Mouse (Mus musculus) ES-E14 (cell line): ENCODE data around the gene Dtnb. TPM values are rescaled to one million over a fixed set of nuclear protein-coding genes. Genes with fewer than 3 reads are reported as not detected.

Source experiments
- DNase-seq: peaks from one replicate; pipeline ENCODE4 v3.0.0-alpha.2; 2013; ENCODE audit warnings: low read depth, low spot score
- H3K27ac ChIP-seq: 2 replicates; pipeline ENCODE4 v1.5.1; 2012; ENCODE audit warnings: low read depth, mild to moderate bottlenecking, low read length, moderate library complexity, mixed read lengths; ENCODE audit not compliant: poor library complexity, insufficient read depth, severe bottlenecking
- H3K36me3 ChIP-seq: 2 replicates; pipeline ENCODE4 v1.6.1; 2012; ENCODE audit warnings: mild to moderate bottlenecking, low read length, moderate library complexity, mixed read lengths; ENCODE audit not compliant: control insufficient read depth, poor library complexity, insufficient read depth, severe bottlenecking
- H3K4me1 ChIP-seq, 2 experiments: fragments of 150-350 bp in 1 of 2; sonication (generic) in 1 of 2; 2 replicates each; pipeline ENCODE4 v1.6.1; 2012; ENCODE audit warnings: low read length in 2 of 2, mild to moderate bottlenecking in 1 of 2, mixed read lengths in 1 of 2; ENCODE audit not compliant: control insufficient read depth in 2 of 2, insufficient read depth in 2 of 2, poor library complexity in 1 of 2
- H3K4me3 ChIP-seq, 2 experiments: fragments of 150-350 bp in 1 of 2; sonication (generic) in 1 of 2; 2 replicates each; pipeline ENCODE4 v1.5.1; 2012; ENCODE audit warnings: low read length in 2 of 2, low read depth in 1 of 2, mild to moderate bottlenecking in 1 of 2, mixed read lengths in 1 of 2; ENCODE audit not compliant: insufficient read depth in 1 of 2, poor library complexity in 1 of 2, severe bottlenecking in 1 of 2
- H3K9ac ChIP-seq: 2 replicates; pipeline ENCODE4 v1.6.1; 2012; ENCODE audit warnings: low read depth, mild to moderate bottlenecking, low read length, mixed read lengths; ENCODE audit not compliant: poor library complexity, insufficient read depth, severe bottlenecking
- H3K9me3 ChIP-seq: fragments of 150-350 bp; sonication (generic); 2 replicates; pipeline ENCODE4 v1.6.1; 2012; ENCODE audit warnings: low read depth, mild to moderate bottlenecking, low read length; ENCODE audit not compliant: control insufficient read depth, insufficient read depth
- CHD2 ChIP-seq: IDR thresholded peaks from 2 replicates; pipeline ENCODE4 v1.6.1; 2014; ENCODE audit warnings: mild to moderate bottlenecking, low read depth, low read length, inconsistent platforms
- HCFC1 ChIP-seq: IDR thresholded peaks from 2 replicates; pipeline ENCODE4 v1.6.1; 2012; ENCODE audit warnings: low read length, inconsistent platforms, borderline replicate concordance; ENCODE audit not compliant: insufficient read depth
- MAFK ChIP-seq: IDR thresholded peaks from 2 replicates; pipeline ENCODE4 v1.6.1; 2014; ENCODE audit warnings: mild to moderate bottlenecking, low read depth, low read length, inconsistent platforms; ENCODE audit not compliant: insufficient read depth
- ZC3H11A ChIP-seq: IDR thresholded peaks from 2 replicates; pipeline ENCODE4 v1.6.1; 2012; ENCODE audit warnings: low read depth, mild to moderate bottlenecking, inconsistent platforms, low read length, borderline replicate concordance
- ZNF384 ChIP-seq: IDR thresholded peaks from 2 replicates; pipeline ENCODE4 v1.6.1; 2012; ENCODE audit warnings: low read depth, low read length, inconsistent platforms
- in situ Hi-C, 2 experiments: fragments of 600-800 bp; cut with MboI; formaldehyde crosslinking; loops; one replicate each; pipeline ENCODE4 v1.15.1; 2025; ENCODE audit warnings: low sequenced_read_pairs in 2 of 2, inconsistent platforms in 1 of 2; ENCODE audit not compliant: unreplicated experiment in 2 of 2
- total RNA-seq: library from RNA; depleted of rRNA; stranded (reverse); fragments of 300-350 nt; gene quantifications from 2 replicates; pipeline ENCODE4 v1.2.3, GENCODE M21; 2012

The Dtnb gene
- total RNA-seq, 1 experiment, result 31.2 TPM

- Histone ChIP-seq H3K9ac (no peak overlapping the region), H3K4me1 (peaks cover 3 to 18% of the 10 kb centered on the region in 2 experiments; a peak in 2 of 4 replicates), H3K27ac (no peak overlapping the region), H3K4me3 (no peak overlapping the region), H3K36me3 (no peaks in the 10 kb centered on the region), H3K9me3 (no peaks in the 10 kb centered on the region)
- DNase-seq, result no peak
- TF ChIP-seq HCFC1 (no peak), CHD2 (no peak), ZNF384 (no peak), ZC3H11A (no peak), MAFK (no peak)
- in situ Hi-C loops, result no loop called here
These were observed 237.5 kb downstream of the Dtnb start for GRCm38 (mm10) chr12:3809520-3810180.

- no peak overlapping the region for H3K9ac ChIP-seq
- in situ Hi-C loops, result no loop called here
- H3K4me1 ChIP-seq, result peaks cover 3 to 20% of the 10 kb centered on the region in 2 experiments; a peak in 2 of 4 replicates
- no peak overlapping the region for H3K4me3 ChIP-seq
- TF ChIP-seq ZC3H11A, result no peak
- no peak for TF ChIP-seq HCFC1
- TF ChIP-seq MAFK, result no peak
- no peak for TF ChIP-seq ZNF384
- no peak for TF ChIP-seq CHD2
- H3K9me3 ChIP-seq, result no peaks in the 10 kb centered on the region
- no peaks in the 10 kb centered on the region for H3K36me3 ChIP-seq
- H3K27ac ChIP-seq, result no peak overlapping the region
- no peak for DNase-seq
These were observed 238.3 kb downstream of the Dtnb start for GRCm38 (mm10) chr12:3810455-3810854.

GRCm38 (mm10) chr12:3811596-3811995, 239.4 kb downstream of the Dtnb start:
- in situ Hi-C loops, result no loop called here
- peaks cover 3 to 17% of the 10 kb centered on the region in 2 experiments; a peak in 2 of 4 replicates for H3K4me1 ChIP-seq

GRCm38 (mm10) chr12:3812251-3812650, 240.1 kb downstream of the Dtnb start:
- TF ChIP-seq CHD2 (no peak), HCFC1 (no peak), ZNF384 (no peak), MAFK (no peak), ZC3H11A (no peak)
- H3K27ac ChIP-seq, result no peak overlapping the region
- no peak overlapping the region for H3K9ac ChIP-seq
- H3K36me3 ChIP-seq, result no peaks in the 10 kb centered on the region
- no peak overlapping the region for H3K4me3 ChIP-seq
- no peak for DNase-seq
- no peaks in the 10 kb centered on the region for H3K9me3 ChIP-seq
- peaks cover 3 to 17% of the 10 kb centered on the region in 2 experiments; a peak in 2 of 4 replicates for H3K4me1 ChIP-seq
- in situ Hi-C loops, result no loop called here

More at GRCm38 (mm10) chr12:3811596-3811995, 239.4 kb downstream of the Dtnb start:
- Histone ChIP-seq H3K27ac (no peak overlapping the region), H3K36me3 (no peaks in the 10 kb centered on the region), H3K9ac (no peak overlapping the region), H3K9me3 (no peaks in the 10 kb centered on the region), H3K4me3 (no peak overlapping the region)
- no peak for DNase-seq
- TF ChIP-seq MAFK (no peak), HCFC1 (no peak), CHD2 (no peak), ZC3H11A (no peak), ZNF384 (no peak)

- peaks cover 3 to 17% of the 10 kb centered on the region in 2 experiments; a peak in 2 of 4 replicates for H3K4me1 ChIP-seq
- H3K4me3 ChIP-seq, result no peak overlapping the region
- H3K9me3 ChIP-seq, result no peaks in the 10 kb centered on the region
- in situ Hi-C loops, result no loop called here
- no peak overlapping the region for H3K9ac ChIP-seq
- DNase-seq, result no peak
- H3K36me3 ChIP-seq, result no peaks in the 10 kb centered on the region
- H3K27ac ChIP-seq, result no peak overlapping the region
- no peak for TF ChIP-seq CHD2
These were observed 241.0 kb downstream of the Dtnb start for GRCm38 (mm10) chr12:3813138-3813537.
